Mouse (Mus musculus) skeletal muscle tissue, postnatal 0 days (tissue): ENCODE data around the gene Ift140. TPM values are rescaled to one million over a fixed set of nuclear protein-coding genes. Genes with fewer than 3 reads are reported as not detected.

ENCODE experiments used
- polyA plus RNA-seq: library from polyadenylated mRNA; unstranded; fragments of >200 nt; fragmentation: Nextera tagmentation; extraction: Ambion mirVana; gene quantifications from 2 replicates; pipeline ENCODE4 v1.2.1, GENCODE M21; 2015

Ift140 gene
- polyA plus RNA-seq = 3.8 and 4.4 TPM in 2 replicates

DNA sequence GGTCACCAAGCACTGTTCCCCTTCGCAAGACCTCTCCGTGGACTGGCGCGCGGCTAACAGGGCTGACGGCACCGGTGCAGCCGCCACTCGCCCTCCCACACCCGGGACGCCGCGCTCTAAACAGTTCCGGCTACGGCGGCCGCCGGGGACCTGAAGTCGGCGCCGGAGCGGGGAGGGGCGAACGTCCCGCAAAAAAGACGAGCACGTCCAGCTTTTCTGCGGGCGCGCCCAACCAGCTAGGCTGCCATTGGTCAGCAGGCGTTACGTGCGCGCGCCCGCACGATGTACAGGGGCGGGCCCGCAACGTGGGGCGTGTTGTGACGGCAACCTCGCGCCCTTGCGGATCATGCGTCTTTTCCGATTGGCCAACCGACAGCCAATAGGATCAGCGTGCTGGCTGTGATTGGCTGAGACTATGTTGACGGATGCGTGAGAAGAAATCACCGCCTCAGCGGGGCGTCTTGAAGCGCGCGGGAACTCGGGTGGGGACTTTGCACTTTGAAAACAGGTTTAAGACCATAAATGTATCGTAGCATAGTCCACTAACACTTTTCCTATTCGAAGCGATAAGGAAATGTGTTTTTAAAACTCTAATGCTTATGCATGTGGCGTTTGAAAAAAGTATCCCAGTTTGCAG, at the start of gene Ift140, which contains the start of gene Cramp1l:
Gene Ift140, plus strand, starts transcription at position 431 of the 637 bp plus-strand sequence.
Gene Cramp1l, minus strand, starts transcription at position 134 of the 637 bp plus-strand sequence.

DNA sequence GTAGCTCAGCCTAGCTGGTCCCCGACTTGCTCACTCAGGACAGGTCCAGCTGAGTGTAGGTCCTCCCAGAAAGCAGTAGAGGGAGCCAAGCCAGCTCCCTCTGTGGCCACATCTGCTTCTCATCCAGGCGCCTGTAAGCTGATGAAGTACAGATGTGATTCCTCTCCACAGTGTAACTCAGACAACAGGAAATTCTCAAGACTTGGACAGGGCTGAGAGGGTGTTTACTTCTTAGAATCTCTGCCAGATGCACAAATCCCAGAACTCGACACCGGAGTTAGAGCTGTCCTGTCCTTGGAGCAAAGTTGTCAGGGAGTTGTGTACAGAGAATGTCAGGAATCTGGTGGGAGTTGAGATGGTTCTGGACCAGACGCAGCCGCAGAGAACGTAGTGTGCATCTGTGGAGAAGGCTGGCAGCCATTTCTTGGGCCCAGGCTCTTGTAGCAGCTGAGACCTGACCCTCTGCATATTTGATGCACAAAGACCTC, 67.6 kb downstream of the Ift140 start, which contains the start of gene Tmem204:
Gene Tmem204, minus strand, starts transcription at position 148 of the 488 bp plus-strand sequence.

DNA sequence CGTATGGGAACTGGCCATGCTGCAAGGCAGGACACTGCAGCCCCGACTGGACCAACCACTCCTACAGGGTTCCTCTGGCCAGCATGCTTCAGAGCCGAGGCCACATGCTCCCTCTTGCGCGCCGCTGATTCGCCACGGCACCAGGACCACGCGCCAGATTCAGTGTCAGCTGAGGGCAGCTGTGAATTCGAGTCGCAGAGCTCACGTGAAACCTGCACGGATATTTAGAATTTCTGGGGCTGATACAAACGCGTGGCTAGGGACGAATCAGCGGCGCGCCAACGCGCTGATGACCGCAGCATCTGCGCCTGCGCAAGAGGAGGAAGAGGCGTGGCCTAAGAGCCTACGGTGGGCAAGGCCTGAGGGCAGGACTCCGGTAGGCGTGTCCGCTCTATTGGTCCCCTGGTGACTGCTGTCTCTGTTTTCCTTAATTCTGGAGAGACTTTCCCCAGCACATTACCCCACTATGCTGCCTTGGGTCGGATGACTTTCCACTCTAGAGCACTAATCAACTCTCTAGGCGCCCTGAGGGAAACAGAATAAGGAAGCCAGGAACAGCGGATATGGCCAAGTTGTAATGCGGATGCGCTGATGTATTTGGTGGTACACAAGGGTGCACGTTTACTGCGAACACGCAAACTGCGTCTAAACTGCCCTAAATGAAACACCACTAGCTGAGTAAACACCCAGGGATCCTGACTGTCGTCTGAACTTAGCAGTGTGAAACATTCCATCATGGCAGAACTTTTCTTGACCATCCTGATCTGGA, 100.0 kb downstream of the Ift140 start, which contains the start of gene Telo2:
Gene Telo2, minus strand, starts transcription at position 304 of the 769 bp plus-strand sequence.

DNA sequence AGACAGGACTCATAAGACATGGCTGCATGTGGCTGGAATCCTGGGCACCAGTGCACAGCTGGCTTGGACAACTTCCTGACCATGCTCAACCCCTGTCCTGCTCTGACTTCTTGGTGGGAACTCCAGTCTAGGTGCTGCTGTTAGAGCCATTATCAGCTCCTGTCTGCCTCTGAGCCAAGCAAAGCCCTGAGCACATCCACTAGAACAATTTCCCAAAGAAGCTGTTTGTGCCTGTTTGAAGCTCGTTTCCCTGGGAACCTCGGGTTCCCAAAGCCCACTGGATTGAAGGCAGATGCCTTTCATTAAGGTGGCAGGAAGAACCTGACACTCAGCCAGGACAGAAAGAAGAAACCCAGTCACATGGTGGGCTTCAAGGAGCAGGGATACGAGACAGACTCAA, 104.5 kb downstream of the Ift140 start, which contains the start of gene Ptx4:
Gene Ptx4, plus strand, starts transcription at position 355 of the 400 bp plus-strand sequence.

DNA sequence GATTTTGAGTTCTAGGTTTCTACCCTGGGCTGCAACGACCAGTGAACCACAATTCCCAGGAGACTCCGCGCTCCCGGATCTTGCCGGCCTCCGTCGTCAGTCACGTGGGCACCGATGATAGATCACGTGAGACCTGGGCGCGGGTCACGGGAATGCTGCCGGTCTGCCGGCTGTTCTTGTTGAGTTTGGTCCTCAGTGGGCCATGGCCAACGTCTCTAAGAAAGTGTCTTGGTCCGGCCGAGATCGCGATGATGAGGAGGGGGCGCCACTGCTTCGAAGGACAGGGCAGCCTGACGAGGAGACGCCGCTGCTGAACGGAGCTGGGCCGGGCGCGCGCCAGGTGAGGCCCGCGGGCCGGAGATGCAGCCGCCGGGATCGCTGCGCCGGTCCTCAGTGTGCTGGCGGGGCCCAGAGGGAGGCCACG, 117.4 kb downstream of the Ift140 start, which contains the start of gene Clcn7:
Gene Clcn7, plus strand, starts transcription at position 117 of the 424 bp plus-strand sequence.

Other genes starting within 250 kb of the Ift140 start
- not detected in 2 replicates for gene Meiob, start 211.8 kb upstream of the Ift140 start, polyA plus RNA-seq
- 71.4 and 75.0 TPM in 2 replicates for gene Hagh, start 175.9 kb upstream of the Ift140 start, polyA plus RNA-seq
- 28.0 and 28.6 TPM in 2 replicates for gene Fahd1, start 165.7 kb upstream of the Ift140 start, polyA plus RNA-seq
- gene Igfals, start 150.1 kb upstream of the Ift140 start, polyA plus RNA-seq = 0.42 and 6.3 TPM in 2 replicates
- 21.2 and 24.8 TPM in 2 replicates for gene Nubp2, start 129.7 kb upstream of the Ift140 start, polyA plus RNA-seq
- 36.7 and 37.8 TPM in 2 replicates for gene Spsb3, start 129.4 kb upstream of the Ift140 start, polyA plus RNA-seq
- 18.2 and 18.6 TPM in 2 replicates for gene Eme2, start 121.0 kb upstream of the Ift140 start, polyA plus RNA-seq
- gene Mrps34, start 121.0 kb upstream of the Ift140 start, polyA plus RNA-seq = 185 and 189 TPM in 2 replicates
- 22.1 and 25.2 TPM in 2 replicates for gene Nme3, start 119.6 kb upstream of the Ift140 start, polyA plus RNA-seq
- gene Mapk8ip3, start 79.1 kb upstream of the Ift140 start, polyA plus RNA-seq = 11.9 and 12.0 TPM in 2 replicates
- gene Jpt2, start 55.4 kb upstream of the Ift140 start, polyA plus RNA-seq = 20.1 and 26.9 TPM in 2 replicates
- gene Cramp1l, start 297 bp upstream of the Ift140 start, polyA plus RNA-seq = 2.9 TPM in 2 replicates
- 13.6 and 14.9 TPM in 2 replicates for gene Tmem204, start 67.5 kb downstream of the Ift140 start, polyA plus RNA-seq
- gene Telo2, start 99.9 kb downstream of the Ift140 start, polyA plus RNA-seq = 19.1 and 19.4 TPM in 2 replicates
- gene Ptx4, start 104.7 kb downstream of the Ift140 start, polyA plus RNA-seq = 1.2 and 3.2 TPM in 2 replicates
- 9.3 and 9.6 TPM in 2 replicates for gene Clcn7, start 117.3 kb downstream of the Ift140 start, polyA plus RNA-seq
- 0.05 TPM in 1 of 2 replicates, not detected in the other for gene Ccdc154, start 146.4 kb downstream of the Ift140 start, polyA plus RNA-seq
- gene Gm38655, start 159.4 kb downstream of the Ift140 start, polyA plus RNA-seq = not detected in 2 replicates
- 28.3 and 29.6 TPM in 2 replicates for gene BC003965, start 168.5 kb downstream of the Ift140 start, polyA plus RNA-seq
- 3.0 and 3.6 TPM in 2 replicates for gene Unkl, start 172.3 kb downstream of the Ift140 start, polyA plus RNA-seq
- gene Gnptg, start 224.0 kb downstream of the Ift140 start, polyA plus RNA-seq = 23.0 and 24.0 TPM in 2 replicates
- gene Tsr3, start 224.1 kb downstream of the Ift140 start, polyA plus RNA-seq = 38.4 TPM in 2 replicates
- gene Baiap3, start 240.3 kb downstream of the Ift140 start, polyA plus RNA-seq = 0.23 TPM in 1 of 2 replicates, not detected in the other